In genomic region chr7:111897016-111897415, GRCm38 (mm10) we compare ENCODE assay signal across 14 mouse cellular contexts.
DNase-seq lines count a peak whose midpoint lies in the region; ATAC-seq and TF ChIP-seq lines count a peak whose summit lies in the region.
"Had no signal": no experiment of that assay in that cellular context is flagged by ENCODE, and none has a peak within 500 bp of the region (broad histone marks: within the 10 kb centered on the region; RNA-seq: fewer than 3 reads in every experiment).

No protein-coding gene starts in this region.

- no peak overlapping the region for H3K4me3 ChIP-seq in forebrain, embryonic 15.5 days
- no peak overlapping the region for H3K4me3 ChIP-seq in forebrain, embryonic 12.5 days (replicated peaks)
- no peak overlapping the region for H3K4me3 ChIP-seq in midbrain, embryonic 11.5 days (ENCODE audit: low read depth, low read length)
- H3K4me3 ChIP-seq in midbrain, postnatal 0 days (ENCODE audit: low read depth, low read length), result no peak overlapping the region
- H3K4me3 ChIP-seq: embryonic facial prominence, embryonic 12.5 days; forebrain, embryonic 13.5 days; heart, embryonic 10.5 days; hindbrain, embryonic 12.5 days had no signal

- ATAC-seq in forebrain, embryonic 15.5 days (replicated peaks), result peak; percentile 12; the same call in 1 of the 2 replicates
- no peak for ATAC-seq in forebrain, embryonic 12.5 days (ENCODE audit: low FRiP score)
- no peak for ATAC-seq in midbrain, embryonic 11.5 days (ENCODE audit: low FRiP score)
- no peak for ATAC-seq in midbrain, postnatal 0 days (ENCODE audit: low FRiP score)
- no peak for ATAC-seq in frontal cortex, adult (ENCODE audit: low TSS enrichment)
- ATAC-seq: inflammation-experienced regulatory T-cells, adult 6 months; intestine, postnatal 0 days had no signal

- TF ChIP-seq CTCF in midbrain, postnatal 0 days (IDR thresholded peaks at IDR 0.05), result no peak

- no peaks in the 10 kb centered on the region for H3K27me3 ChIP-seq in forebrain, embryonic 15.5 days
- no peaks in the 10 kb centered on the region for H3K27me3 ChIP-seq in forebrain, embryonic 12.5 days
- no peaks in the 10 kb centered on the region for H3K27me3 ChIP-seq in midbrain, embryonic 11.5 days (ENCODE audit: control insufficient read depth, insufficient read depth, low read length)
- H3K27me3 ChIP-seq in midbrain, postnatal 0 days (ENCODE audit: insufficient read depth, low read length), result no peaks in the 10 kb centered on the region
- H3K27me3 ChIP-seq: embryonic facial prominence, embryonic 12.5 days; hindbrain, embryonic 12.5 days had no signal

- H3K36me3 ChIP-seq in forebrain, embryonic 15.5 days, result no peaks in the 10 kb centered on the region
- no peaks in the 10 kb centered on the region for H3K36me3 ChIP-seq in forebrain, embryonic 12.5 days (replicated peaks)
- no peaks in the 10 kb centered on the region for H3K36me3 ChIP-seq in midbrain, embryonic 11.5 days (ENCODE audit: control insufficient read depth, insufficient read depth, low read length)
- no peaks in the 10 kb centered on the region for H3K36me3 ChIP-seq in midbrain, postnatal 0 days (ENCODE audit: insufficient read depth, low read length)
- H3K36me3 ChIP-seq: embryonic facial prominence, embryonic 12.5 days; heart, embryonic 10.5 days; hindbrain, embryonic 12.5 days had no signal

- DNase-seq in cerebellum, adult 9-10 months, result peak; percentile 13
- DNase-seq in cerebellum, adult 9-11 months, result no peak
- DNase-seq in midbrain, embryonic 11.5 days (ENCODE audit: low spot score, missing footprints), result peak; percentile 1
- DNase-seq in midbrain, postnatal 0 days (ENCODE audit: low spot score), result no peak
- peak; percentile 2 for DNase-seq in Muller cell, postnatal 12 days (ENCODE audit: inconsistent ontology term)

- no peak overlapping the region for H3K9ac ChIP-seq in forebrain, embryonic 15.5 days (replicated peaks)
- no peak overlapping the region for H3K9ac ChIP-seq in forebrain, embryonic 12.5 days
- no peak overlapping the region for H3K9ac ChIP-seq in midbrain, embryonic 11.5 days (ENCODE audit: low read length)
- H3K9ac ChIP-seq in midbrain, postnatal 0 days (replicated peaks; ENCODE audit: low read length, poor library complexity, severe bottlenecking), result no peak overlapping the region
- H3K9ac ChIP-seq: embryonic facial prominence, embryonic 12.5 days; forebrain, embryonic 13.5 days; hindbrain, embryonic 12.5 days had no signal

- WGBS in forebrain, embryonic 15.5 days, result 89% methylated on average over 1 of the region's 1 CpGs
- 91% methylated on average over 1 of the region's 1 CpGs for WGBS in forebrain, embryonic 12.5 days
- 82% methylated on average over 1 of the region's 1 CpGs for WGBS in midbrain, embryonic 11.5 days
- 84% methylated on average over 1 of the region's 1 CpGs for WGBS in midbrain, postnatal 0 days

- H3K27ac ChIP-seq in forebrain, embryonic 15.5 days (replicated peaks), result no peak overlapping the region
- no peak overlapping the region for H3K27ac ChIP-seq in forebrain, embryonic 12.5 days
- H3K27ac ChIP-seq in midbrain, embryonic 11.5 days (ENCODE audit: low read depth, low read length), result no peak overlapping the region
- H3K27ac ChIP-seq in midbrain, postnatal 0 days (ENCODE audit: low read depth, low read length), result no peak overlapping the region
- H3K27ac ChIP-seq: embryonic facial prominence, embryonic 12.5 days; heart, embryonic 10.5 days; hindbrain, embryonic 12.5 days had no signal

- H3K9me3 ChIP-seq in forebrain, embryonic 15.5 days, result peaks cover 3% of the 10 kb centered on the region
- H3K9me3 ChIP-seq in forebrain, embryonic 12.5 days, result no peaks in the 10 kb centered on the region; the same call in 1 of the 2 replicates
- no peaks in the 10 kb centered on the region for H3K9me3 ChIP-seq in midbrain, embryonic 11.5 days (ENCODE audit: control insufficient read depth, low read length)
- H3K9me3 ChIP-seq in midbrain, postnatal 0 days (ENCODE audit: low read length), result no peaks in the 10 kb centered on the region
- H3K9me3 ChIP-seq: embryonic facial prominence, embryonic 12.5 days; heart, embryonic 10.5 days; hindbrain, embryonic 12.5 days had no signal

- H3K4me1 ChIP-seq in forebrain, embryonic 15.5 days, result peaks cover 17% of the 10 kb centered on the region
- H3K4me1 ChIP-seq in forebrain, embryonic 12.5 days, result 0 out of 2 replicates have a peak, but pooled peaks cover 7% of the 10 kb centered on the region
- H3K4me1 ChIP-seq in midbrain, embryonic 11.5 days (ENCODE audit: control insufficient read depth, insufficient read depth, low read length), result no peaks in the 10 kb centered on the region
- H3K4me1 ChIP-seq in midbrain, postnatal 0 days (ENCODE audit: insufficient read depth, low read length), result no peaks in the 10 kb centered on the region

- H3K4me2 ChIP-seq in forebrain, embryonic 15.5 days (replicated peaks), result no peak overlapping the region
- H3K4me2 ChIP-seq in forebrain, embryonic 12.5 days, result no peak overlapping the region
- no peak overlapping the region for H3K4me2 ChIP-seq in midbrain, embryonic 11.5 days
- H3K4me2 ChIP-seq in midbrain, postnatal 0 days (ENCODE audit: low read depth, low read length, poor library complexity, severe bottlenecking), result no peak overlapping the region
- H3K4me2 ChIP-seq: embryonic facial prominence, embryonic 12.5 days; forebrain, embryonic 13.5 days; hindbrain, embryonic 12.5 days had no signal

Comparison
In these comparisons a context has a peak if more than half of its experiments do, and no peak if none do; other contexts are left out.
1. DNase-seq: peak in cerebellum, adult 9-10 months (single experiment), midbrain, embryonic 11.5 days (single experiment) and Muller cell, postnatal 12 days (single experiment); none in cerebellum, adult 9-11 months (single experiment) and midbrain, postnatal 0 days (single experiment).